Mouse (Mus musculus) testis, postnatal 14 days (tissue): Measurements from ENCODE around the gene Ltbp4.

Experiments
- DNase-seq: peaks from one replicate; pipeline ENCODE4 v3.0.0; 2021; ENCODE audit warnings: low spot score

Ltbp4 gene

DNA sequence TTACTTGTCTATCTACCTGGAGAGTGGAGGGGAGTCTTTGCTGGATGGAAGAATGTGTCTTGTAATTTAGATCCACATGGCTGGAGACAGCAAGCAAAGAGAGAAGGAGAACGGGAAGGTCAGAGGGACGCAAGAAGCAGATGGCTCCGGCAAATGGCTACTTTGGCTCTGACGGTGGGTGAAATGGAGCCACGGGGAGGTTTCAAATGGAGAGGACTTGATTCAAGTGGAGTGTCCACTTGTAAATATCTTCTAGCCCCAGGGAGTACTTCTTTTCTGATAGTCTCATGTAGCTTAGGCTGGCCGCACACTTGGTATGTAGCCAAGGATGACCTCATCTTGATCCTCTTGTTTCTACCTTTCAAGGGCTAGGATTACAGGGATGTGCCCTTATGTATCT lies 38.7 kb downstream of the Ltbp4 start:
- DNase-seq = peak; percentile 41

DNA sequence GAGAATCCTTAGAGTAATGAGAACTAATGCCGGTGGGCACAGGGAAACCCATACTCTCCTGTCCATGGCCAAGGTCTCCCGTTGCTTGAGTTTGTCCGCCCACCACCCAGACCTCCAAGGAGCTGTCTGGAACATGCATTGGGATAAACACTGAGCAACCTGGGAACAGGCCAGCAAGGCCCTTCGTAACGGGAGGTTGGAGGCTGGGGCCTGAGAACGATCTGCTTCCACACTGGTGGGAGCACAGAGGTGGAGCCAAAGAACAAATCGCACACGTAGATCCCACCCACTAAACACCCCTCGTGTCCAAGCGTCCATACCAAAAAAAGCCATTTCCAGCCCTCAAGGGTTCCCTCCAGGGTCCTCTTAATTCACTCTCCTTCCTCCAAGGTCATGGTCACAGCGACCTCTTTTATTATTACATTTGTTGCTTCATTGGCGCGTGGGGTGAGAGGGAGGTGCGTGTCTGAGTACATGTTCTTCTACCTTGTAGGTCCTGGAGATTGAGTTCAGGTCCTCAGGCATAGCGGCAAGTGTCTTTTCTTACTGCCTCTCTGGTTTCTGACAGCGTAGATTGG lies 39.4 kb downstream of the Ltbp4 start:
- DNase-seq = peak; percentile 80

DNA sequence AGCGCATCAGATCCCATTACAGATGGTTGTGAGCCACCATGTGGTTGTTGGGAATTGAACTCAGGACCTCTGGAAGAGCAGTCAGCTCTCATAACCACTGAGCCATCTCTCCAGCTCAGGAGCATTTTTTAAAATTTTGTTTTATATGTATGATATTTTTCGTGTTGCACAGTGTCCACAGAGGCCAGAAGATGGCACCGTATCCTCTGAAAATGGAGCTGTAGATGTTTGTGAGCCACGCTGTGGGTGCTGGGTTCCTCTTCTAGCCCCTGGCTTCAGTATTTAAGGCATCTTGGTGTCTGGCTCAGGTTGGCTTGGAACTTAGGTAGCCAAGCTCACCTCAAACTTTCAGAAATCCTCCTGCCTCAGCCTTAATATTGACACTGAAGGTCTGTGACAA lies 41.0 kb downstream of the Ltbp4 start:
- DNase-seq = no peak

DNA sequence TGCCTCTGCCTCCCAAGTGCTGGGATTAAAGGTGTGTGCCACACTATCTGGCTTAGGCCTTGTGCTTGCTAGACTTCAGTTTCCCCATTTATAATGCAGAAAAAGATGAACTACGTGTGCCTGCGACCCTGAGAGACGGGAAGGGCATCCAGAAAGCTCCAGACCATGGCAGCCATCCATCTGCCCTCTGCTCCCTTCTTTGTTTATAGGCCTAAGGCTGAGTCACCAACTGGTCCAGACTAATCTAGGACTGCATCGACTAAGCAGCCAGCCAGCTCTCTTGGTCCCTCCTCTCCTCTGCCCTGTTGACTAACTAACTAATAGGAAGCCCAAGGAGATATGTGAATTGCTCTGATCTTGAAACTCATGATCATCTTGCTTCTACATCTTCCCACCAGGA lies 41.5 kb downstream of the Ltbp4 start:
- no peak for DNase-seq

DNA sequence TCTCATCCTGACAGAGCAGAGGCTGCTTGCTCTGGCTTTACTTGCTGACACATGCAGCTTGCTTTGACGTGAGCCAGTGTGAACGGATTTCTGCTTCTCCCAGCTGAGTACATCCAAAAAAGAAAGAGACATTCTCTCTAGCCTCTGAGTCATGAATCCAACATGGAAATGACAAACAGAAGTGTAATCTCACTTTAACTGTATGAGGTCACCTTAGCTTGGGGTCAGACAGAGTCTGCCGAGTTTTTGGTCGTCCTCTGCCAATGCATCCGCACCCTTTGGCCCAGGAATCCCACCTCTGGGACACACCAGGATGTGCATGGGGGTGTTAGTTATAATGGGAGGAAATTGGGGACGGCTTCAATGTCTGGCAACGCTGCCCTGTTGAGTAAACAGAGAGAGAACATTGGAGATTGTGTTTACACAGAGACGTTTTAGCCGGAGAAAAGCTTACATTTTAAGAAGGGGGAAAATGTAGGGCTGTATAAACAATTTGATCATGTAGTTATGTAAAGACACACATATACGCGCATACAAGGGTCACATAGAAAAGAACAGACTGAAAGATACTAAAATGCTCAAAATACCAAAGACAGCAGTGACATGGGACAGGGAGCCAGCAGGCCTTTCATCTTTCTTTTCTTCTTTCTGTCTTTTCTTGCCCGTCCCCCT lies 45.6 kb downstream of the Ltbp4 start:
- DNase-seq = no peak

DNA sequence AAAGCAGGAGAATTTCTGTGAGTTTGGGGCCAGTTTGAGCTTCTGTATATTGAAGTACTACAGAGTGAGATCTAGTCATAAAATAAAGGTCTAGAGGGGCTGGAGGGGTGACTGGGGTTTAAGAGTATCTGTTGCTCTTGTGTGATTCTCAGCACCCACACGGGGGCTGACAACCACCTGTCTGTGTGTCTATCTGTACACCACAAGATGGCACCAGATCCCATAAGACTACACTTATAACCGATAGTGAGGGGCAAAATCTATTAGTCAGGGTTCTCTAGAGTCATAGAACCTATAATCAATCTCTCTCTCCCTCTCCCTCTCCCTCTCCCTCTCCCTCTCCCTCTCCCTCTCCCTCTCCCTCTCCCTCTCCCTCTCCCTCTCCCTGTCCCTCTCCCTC lies 46.9 kb downstream of the Ltbp4 start:
- DNase-seq = no peak

DNA sequence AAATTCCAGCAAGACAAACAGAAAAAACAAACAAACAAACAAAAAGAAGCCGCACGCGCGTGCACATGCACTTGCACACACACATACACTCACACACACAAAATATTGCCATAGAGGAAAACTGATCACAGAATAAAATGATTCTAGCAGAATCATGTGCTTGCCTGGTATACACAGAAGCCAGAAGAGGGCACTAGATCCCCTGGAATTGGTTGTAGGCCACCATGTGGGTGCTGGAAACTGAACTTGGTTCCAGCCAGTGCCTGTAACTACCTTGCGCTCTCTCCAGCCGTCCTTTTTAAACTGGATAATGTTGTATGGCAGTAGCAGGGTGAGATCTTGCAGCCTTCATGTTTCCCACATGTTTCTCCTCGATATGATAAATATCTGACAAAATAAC lies 48.8 kb downstream of the Ltbp4 start:
- no peak for DNase-seq

DNA sequence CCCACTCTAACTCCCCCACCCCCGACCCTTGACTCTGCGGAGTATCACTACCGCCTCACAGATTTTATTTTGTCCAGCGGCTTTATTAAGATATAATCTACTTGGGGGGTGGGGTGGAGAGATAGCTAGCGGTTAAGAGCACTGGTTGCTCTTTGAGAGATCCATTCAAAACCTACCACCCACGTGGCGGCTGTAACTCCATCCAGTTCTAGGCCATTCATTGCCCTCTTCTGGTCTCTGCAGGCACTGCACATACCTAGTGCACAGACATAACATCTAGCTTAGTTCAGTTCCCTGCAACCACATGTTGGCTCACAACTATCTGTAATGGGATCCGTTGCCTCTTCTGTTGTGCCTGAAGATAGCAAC lies 51.8 kb downstream of the Ltbp4 start:
- DNase-seq = peak; percentile 68

DNA sequence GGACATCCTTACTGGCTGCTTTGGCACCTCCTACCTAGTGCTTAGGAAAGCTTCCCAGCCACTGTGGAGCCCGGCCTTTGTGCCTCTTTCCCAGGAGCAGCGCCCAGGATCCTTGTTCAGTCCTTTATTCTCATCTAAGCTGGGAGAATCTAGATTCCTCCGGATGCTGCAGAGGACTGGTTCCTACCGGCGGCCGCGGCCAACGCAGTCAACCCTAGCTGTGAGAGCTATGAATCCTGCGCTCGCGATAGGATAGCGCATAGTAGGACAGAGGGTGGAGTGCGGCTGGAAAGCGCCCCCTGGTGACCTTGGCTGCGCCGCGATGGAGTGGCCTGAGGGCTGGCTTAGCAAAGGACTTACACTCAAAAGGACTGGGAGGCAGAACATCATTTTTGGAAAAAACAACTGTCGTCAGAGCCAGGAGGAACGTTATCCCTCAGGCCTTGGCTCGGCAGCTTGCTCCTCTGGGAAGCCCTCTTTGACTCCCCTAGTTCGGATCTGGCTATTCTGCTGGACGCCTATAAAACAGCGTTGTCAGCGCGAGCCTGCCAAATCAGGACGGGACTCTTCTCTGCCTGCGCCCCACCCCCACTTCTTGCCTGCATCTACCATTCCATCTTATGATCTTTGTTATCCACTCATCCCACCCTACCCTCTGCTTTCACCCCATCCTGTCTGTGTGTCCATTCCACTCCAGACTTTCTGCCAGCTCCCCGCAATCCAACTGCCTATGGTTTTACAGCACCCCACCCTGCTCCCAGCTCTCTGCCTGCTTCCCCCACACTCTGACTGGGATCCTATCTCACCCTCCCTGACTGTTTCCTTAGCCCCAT lies 52.4 kb downstream of the Ltbp4 start:
- DNase-seq = peak; percentile 61

DNA sequence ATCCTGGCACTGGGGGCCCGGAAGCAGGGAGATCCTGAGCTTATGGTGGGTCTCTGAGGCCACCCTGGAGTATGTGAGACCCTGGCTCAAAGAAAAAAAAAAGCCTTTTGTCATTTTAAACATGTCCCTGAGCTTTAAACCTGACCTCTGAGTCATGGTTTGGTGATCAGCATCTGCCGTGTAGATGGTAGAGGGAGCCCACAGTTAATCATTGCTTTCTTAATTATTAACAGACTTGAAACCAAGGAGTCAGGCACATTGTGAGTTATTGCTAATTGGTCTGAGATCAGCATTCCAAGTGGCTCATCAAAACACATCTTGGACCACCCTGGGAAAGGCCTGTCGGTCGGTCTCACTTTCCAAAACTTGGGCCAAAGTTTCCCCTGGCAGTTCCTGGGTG lies 55.3 kb downstream of the Ltbp4 start:
- no peak for DNase-seq

DNA sequence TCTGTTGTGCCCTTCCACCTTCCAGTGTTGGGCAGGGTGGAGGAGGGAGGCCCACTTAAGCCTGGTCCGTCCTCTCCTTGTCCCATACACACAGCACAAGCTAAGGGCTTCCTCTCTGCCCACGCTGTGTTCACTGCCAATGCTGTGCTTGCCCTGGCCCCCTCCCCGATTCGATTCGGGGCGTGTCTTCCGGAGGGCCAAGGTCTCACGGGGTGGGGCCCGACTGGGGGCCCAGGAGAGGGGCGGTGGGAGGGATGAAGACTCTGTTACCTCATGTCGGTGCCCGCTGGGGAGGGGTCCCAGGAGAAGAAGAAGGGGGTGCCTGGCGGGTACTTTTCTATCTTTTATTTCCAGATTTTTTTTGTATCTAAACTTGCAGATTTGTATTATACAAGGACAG lies 55.8 kb downstream of the Ltbp4 start:
- DNase-seq = no peak

DNA sequence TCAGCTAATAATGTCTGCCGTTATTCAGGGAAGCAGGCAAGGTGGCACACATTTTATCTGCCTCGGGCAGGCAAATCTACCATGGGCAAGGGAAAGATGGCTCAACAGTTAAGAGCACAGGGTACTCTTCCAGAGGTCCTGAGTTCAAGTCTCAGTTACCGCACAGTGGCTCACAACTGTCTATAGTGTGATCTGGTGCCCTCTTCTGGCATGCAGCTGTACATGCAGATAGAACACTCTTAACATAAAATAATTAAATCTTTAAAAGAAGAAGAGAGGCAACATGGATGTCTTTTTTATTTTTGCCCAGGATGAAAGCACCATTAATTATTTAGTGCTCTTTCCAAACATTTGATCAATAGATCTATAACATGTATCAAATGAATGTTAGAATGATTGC lies 60.3 kb downstream of the Ltbp4 start:
- no peak for DNase-seq

DNA sequence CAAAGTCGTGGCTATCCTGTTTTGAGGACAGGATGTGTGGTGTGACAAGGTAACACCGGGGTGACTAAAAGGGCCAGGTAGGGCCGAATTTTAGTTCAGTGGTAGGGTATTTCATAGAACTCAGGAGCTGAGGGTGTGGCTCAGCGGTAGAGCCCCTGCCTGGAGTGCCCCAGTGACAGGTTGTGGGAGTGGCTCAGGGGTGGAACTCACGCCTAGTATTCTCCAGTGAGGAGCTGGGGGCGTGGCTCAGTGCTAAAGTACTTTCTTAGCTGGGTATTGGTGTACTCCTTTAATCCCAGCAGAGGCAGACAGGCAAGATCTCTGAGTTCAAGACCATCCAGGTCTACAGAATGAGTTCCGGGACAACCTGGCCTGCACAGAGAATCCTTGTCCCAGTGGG lies 61.5 kb downstream of the Ltbp4 start:
- DNase-seq = no peak

DNA sequence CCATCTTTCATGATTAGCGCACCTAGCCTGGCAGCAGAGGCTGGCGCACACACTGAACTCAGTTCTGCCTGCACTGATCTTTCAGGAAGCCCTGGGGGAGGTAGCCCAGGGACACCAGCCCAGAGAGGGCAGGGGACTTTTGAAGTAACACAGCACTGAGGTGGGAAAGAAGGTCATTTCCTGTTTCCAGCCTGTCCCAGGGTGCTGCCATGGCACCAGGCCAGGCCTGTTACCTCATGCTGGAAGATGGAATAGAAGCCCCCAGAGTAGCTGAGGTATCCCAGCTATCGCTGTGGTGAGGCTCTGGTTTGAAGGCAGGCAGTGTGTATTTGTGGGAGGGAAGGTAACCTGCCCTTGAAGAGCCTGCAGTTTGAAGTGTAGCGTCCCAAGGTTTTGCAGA lies 62.6 kb downstream of the Ltbp4 start:
- DNase-seq = no peak

DNA sequence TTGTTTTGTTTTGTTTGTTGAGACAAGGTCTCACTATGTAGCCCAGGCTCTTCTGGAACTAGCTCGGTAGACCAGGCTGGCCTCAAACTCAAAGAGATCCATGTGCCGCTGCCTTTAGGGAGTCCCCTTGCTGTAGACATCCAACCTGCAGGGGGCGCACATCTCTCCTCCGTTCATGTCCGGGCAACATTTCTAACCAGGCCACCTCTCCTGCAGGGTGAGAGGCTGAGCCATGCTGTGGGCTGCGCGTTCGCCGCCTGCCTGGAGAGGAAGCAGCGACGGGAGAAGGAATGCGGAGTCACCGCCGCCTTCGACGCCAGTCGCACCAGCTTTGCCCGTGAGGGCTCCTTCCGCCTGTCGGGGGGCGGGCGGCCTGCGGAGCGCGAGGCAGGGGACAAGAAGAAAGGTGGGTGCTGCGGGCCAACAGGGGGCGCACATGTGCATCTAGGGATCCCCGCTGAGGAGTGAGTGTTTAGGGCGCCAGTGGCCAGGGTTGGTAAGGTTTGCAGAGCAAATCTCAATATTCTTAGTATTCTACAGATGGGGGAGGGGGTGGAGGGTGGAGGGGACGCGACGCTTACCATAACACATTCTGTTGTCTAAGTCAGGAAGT lies 63.6 kb downstream of the Ltbp4 start:
- peak; percentile 75 for DNase-seq

DNA sequence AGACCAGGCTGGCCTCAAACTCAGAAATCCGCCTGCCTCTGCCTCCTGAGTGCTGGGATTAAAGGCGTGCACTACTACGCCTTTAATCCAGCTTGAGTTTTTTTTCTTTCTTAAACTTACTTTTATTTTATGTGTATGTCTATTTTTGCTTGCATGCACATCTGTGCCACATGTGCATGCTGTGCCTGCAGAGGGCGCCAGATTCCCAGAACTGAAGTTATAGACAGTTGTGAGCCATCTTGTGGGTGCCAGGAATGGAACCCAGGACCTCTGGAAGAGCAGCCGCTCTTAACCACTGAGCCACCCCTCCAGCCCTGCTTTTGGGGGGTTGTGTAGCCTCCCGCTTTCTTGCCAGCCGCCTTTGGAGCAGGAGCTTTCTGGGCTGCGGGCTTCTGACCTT lies 66.1 kb downstream of the Ltbp4 start:
- DNase-seq = no peak

DNA sequence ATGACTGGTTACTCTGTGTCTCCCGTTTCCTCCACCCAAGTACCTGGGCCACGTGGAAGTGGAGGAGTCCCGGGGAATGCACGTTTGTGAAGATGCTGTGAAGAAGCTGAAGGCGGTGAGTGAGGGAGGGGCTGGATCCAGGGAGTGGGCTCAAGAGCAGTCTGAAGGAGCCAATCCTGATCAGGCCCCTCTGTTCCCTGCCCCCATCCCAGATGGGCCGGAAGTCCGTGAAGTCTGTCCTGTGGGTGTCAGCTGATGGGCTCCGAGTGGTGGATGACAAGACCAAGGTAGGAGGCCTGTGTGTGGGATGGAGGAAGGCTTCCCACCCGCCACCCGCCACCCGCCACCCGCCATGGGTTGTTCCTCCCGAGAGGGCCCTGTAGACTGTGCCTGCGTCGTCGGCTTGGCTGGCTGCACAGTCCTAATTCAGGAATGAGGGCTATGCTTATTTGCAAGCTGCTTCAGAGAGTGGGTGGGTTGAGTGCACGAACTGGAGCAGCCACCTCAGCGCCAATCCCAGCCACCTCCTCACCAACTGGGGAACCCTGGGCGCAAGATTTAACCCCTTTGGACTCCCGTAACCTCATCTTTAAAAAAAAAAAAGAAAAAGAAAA lies 70.9 kb downstream of the Ltbp4 start:
- no peak for DNase-seq

DNA sequence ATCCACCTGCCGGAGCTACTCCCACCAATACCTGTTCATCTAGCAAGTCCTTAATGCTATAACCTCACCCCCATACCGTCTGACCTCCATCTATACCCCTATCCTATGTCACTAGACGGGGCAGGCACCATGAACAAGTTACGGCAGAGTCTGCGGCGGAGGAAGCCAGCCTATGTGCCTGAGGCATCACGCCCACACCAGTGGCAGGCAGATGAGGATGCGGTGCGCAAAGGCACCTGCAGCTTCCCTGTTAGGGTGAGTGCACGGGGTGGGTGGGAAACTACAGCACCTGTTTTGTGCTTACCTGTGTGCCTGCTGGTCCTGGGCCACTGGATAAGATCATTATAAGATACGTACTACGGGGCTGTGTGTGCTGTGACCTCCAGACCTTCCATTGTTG lies 72.7 kb downstream of the Ltbp4 start:
- no peak for DNase-seq

DNA sequence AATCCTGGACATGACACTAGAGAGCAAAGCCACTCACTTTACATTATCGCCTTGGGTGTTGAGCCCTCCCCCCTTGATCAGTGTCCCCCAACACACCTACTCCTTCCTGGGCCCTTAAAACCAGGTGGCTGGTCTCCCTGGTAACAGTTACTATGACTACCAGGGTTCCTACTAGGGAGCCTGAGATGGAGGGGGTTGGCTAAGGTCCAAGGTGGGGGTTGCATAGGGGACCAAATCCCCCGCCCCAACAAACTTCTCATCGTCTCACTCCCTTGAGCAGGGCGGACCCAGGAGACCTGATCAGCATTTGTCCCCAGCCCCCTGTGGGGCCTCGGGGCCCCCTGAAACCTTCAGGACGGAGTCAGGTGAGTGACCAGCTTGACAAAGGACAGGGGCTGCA lies 75.6 kb downstream of the Ltbp4 start:
- no peak for DNase-seq

DNA sequence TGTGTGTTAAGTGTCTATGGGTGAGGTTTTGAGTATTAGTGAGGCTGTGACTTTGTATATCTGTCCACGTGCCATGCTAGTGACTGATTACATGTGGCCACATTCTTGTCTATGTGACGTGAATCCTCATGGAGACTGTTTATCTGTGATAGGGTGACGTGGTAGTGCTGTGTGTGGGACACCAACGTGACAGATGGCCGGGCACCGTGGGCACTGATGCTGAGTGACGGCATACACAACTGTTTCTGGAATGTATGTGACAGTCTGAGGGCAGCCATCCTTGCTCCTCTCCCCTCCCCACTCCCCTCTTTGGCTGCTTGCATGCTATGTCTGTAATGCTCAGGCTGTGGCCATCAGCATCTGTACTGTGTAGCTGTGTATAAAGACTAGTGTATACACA lies 76.6 kb downstream of the Ltbp4 start:
- no peak for DNase-seq

DNA sequence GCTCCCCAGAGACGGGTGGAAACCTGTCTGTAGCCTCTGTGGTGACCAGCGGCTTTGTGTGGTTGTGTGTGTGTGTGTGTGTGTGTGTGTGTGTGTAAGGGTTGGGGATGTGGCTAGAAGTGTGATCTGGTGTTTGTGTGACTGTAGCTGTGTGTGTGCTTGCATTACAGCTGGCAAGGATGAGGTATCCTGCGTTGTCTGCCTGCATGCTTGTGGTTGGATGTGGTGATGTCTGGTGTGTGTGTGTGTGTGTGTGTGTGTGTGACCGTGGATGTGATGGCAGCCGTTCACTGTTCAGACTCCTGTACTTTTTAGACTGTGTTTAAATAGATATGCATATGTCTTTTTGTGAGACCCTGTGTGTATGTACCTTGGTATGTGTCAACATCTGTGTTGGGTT lies 77.7 kb downstream of the Ltbp4 start:
- no peak for DNase-seq

DNA sequence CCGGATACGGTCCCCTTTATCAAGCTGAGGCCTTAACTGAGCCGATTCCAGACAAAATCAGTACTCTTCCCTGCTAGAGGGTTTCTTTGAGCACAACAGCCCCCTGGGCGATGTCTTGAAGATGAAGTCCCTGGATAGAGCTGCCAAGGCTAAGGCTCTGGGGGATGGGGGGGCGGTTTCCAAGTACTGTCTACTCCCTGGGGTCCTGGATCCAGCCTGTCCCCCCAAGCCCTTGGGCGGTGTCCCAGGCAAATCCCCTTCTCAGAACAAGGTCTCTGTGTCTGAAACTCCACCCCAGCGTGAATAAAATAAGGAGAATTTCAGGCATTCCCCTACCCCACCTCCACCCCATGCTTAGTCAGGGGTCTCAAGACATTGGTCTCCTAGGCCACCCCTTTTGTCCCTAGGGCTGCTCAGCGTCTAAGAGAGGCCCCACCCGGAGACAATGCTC lies 78.2 kb downstream of the Ltbp4 start:
- DNase-seq = no peak
